Mouse (Mus musculus): ENCODE measurements around the gene Arl6.

DNA sequence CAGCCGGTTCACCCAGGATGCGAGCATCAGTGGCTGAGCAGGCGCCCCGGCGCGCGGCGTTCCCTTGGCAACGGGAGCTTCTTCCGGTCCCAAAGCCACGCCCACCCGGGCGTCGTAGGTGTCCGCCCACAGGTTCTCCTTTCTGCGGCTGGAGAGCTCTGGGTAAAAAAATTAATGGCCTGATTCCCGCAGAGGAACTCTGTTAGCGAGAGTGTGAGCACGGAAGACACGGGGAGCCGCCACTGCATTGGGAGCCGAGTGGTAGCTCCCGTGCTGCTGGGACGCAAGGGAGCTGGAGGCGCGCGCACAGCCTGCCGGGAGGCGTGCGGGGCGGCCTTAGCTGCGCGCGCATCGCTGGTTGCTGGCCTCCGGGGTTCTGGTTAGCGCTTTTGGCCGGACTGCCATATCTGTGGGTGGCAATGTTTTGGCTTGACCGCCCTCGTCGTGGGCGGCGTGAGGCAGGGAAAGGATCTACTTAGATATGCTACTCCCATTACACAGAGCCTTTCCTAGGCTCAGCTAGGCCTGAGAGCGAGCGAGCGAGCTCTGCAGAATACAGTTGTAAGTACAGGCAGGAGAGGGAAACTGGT, at the start of gene Arl6:
- TF ChIP-seq POLR2A (IDR thresholded peaks at IDR 0.05; ENCODE audit: borderline replicate concordance, extremely low read depth, insufficient read depth, insufficient read length, poor library complexity, severe bottlenecking) = peak; percentile 29; the same call in 1 of the 2 replicates
- no peak for TF ChIP-seq CTCF (IDR thresholded peaks at IDR 0.05; ENCODE audit: borderline replicate concordance, extremely low read depth, insufficient read depth, insufficient read length)

All from brain, embryonic 14.5 days (tissue).